Mouse (Mus musculus): ENCODE measurements at regions not wholly inside any gene's neighbourhood (a gene's known extent, or its start where the extent isn't known, plus 50 kb on each side); places are given as distances from the start of the nearest gene placed in this dataset.
"Not testable (repeated sequence)": the region's sequence is repeated elsewhere in the genome, so short reads cannot be mapped to it uniquely, and the experiment has no call there.

DNA sequence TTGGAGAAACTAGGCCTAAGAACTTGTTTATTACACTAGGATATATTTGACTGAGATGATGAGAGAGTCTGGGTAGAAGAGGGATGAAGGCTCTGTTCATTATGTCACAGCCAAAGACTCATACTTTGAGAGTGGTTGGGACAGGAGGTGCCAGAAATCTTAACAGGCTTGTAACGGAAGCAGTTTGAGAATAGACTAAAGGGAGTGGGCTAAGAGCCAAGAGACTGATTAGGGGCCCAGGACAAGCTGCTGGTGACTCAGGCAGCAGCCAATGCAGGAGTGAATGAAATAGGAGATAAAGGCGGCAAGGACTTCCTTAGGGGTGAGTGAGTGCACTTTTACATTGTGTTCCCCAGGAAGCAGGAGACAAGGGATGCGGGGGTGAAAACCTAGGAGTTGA is 127.2 kb upstream of the Dpp6 start:
- Histone ChIP-seq H3K27me3 (replicated peaks; ENCODE audit: control insufficient read depth, insufficient read depth, low read length) (no peaks in the 10 kb centered on the region), H3K4me3 (ENCODE audit: low read length) (no peak overlapping the region), H3K4me2 (ENCODE audit: low read depth, low read length) (no peak overlapping the region), H3K27ac (ENCODE audit: low read length) (no peak overlapping the region), H3K9ac (ENCODE audit: low read depth, low read length) (no peak overlapping the region), H3K4me1 (ENCODE audit: control insufficient read depth, insufficient read depth, low read length) (no peaks in the 10 kb centered on the region), H3K9me3 (ENCODE audit: control insufficient read depth, low read length) (no peaks in the 10 kb centered on the region), H3K36me3 (ENCODE audit: control insufficient read depth, insufficient read depth, low read length) (no peaks in the 10 kb centered on the region)
- 73% methylated on average over 3 of the region's 3 CpGs for WGBS
- ATAC-seq: no peak

DNA sequence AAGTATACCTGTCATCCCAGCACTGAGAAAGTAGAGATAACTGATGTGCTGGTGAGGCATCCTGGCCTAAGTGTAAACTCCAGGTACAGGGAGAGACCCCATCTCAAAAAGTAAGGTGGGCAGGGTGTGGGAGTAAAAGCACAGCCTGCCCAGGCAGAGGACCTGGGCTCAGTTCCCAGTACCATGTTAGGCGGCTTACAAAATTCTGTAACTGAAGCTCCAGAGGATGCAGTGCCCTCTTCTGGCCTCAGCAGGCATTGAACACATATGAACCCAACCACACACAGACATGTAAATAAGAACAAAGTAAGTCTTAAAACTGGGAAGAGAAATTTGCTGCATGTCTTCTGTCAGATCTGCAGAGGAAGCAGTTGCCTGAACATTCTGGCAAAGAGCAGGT is 125.9 kb upstream of the Dpp6 start:
- Histone ChIP-seq H3K36me3 (ENCODE audit: control insufficient read depth, insufficient read depth, low read length) (no peaks in the 10 kb centered on the region), H3K9me3 (ENCODE audit: control insufficient read depth, low read length) (no peaks in the 10 kb centered on the region), H3K4me1 (ENCODE audit: control insufficient read depth, insufficient read depth, low read length) (no peaks in the 10 kb centered on the region), H3K4me2 (ENCODE audit: low read depth, low read length) (no peak overlapping the region), H3K4me3 (ENCODE audit: low read length) (no peak overlapping the region), H3K27me3 (replicated peaks; ENCODE audit: control insufficient read depth, insufficient read depth, low read length) (no peaks in the 10 kb centered on the region), H3K9ac (ENCODE audit: low read depth, low read length) (no peak overlapping the region), H3K27ac (ENCODE audit: low read length) (no peak overlapping the region)
- 89% methylated on average over 1 of the region's 1 CpGs for WGBS
- ATAC-seq: no peak

DNA sequence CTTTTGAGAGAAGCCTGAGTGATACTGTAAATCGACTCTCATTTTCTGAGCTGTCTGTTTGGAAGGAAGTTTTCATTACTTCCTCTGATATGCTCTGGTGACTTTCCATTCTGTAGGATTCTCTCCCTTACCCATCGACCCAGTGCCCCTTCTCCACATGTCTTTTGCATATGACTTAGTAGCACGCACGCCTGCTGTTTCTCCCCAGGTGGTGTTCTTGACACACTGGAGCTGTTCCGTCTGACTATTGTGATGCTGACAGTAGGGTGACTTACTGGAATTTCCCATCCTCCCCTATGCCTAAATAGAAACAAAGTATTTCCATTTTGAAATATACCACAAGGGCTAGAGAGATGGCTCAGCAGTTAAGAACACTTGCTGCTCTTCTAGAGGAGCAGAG is 125.0 kb upstream of the Dpp6 start:
- Histone ChIP-seq H3K9ac (ENCODE audit: low read depth, low read length) (no peak overlapping the region), H3K27me3 (replicated peaks; ENCODE audit: control insufficient read depth, insufficient read depth, low read length) (no peaks in the 10 kb centered on the region), H3K4me1 (ENCODE audit: control insufficient read depth, insufficient read depth, low read length) (no peaks in the 10 kb centered on the region), H3K27ac (ENCODE audit: low read length) (no peak overlapping the region), H3K9me3 (ENCODE audit: control insufficient read depth, low read length) (no peaks in the 10 kb centered on the region), H3K4me2 (ENCODE audit: low read depth, low read length) (no peak overlapping the region), H3K36me3 (ENCODE audit: control insufficient read depth, insufficient read depth, low read length) (no peaks in the 10 kb centered on the region), H3K4me3 (ENCODE audit: low read length) (no peak overlapping the region)
- 44% methylated on average over 5 of the region's 5 CpGs for WGBS
- no peak for ATAC-seq

DNA sequence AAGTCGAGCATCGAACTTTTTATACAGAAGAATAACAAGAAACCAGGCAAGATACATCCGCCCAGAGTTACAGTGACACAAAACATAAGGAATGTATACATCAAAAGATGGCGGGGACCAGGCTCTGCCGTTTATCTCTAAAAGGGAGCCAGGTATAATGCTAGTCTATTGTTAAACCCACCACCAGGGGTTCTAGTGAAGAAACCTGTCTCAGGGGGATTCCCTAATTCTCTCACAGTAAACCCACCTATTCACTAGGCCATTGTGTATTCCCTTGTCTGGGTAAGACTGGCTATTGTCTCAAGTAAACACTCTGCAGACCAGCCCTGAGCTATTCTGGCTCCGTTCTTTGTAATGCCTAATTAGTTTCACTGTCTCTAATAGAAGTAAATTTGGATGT is 113.4 kb upstream of the Dpp6 start:
- not testable (repeated sequence) for ATAC-seq; H3K4me2 ChIP-seq (ENCODE audit: low read depth, low read length); H3K36me3 ChIP-seq (ENCODE audit: control insufficient read depth, insufficient read depth, low read length); H3K27me3 ChIP-seq (replicated peaks; ENCODE audit: control insufficient read depth, insufficient read depth, low read length); H3K27ac ChIP-seq (ENCODE audit: low read length); H3K4me3 ChIP-seq (ENCODE audit: low read length); H3K4me1 ChIP-seq (ENCODE audit: control insufficient read depth, insufficient read depth, low read length); H3K9me3 ChIP-seq (ENCODE audit: control insufficient read depth, low read length); H3K9ac ChIP-seq (ENCODE audit: low read depth, low read length)
- WGBS: 76% methylated on average over 6 of the region's 6 CpGs

DNA sequence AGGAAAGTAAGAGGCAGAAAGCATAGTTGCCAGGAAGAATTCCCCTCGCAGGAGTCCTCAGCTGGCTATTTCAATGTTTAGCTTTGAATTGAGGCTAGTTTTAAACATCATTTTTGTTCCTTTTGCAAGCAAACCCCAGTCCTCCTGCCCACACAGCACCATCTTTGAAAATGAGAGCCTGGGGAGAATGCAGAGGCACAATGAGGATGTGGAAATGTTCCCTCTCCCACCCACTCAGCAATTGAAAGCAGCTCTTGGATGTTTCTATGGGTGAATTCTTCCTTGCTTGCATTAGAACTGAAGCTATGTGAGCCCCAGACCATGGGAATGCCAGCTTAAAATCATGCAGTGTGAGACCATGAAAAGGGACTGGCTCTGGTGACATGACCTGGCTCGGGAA is 109.3 kb upstream of the Dpp6 start:
- WGBS: 78% methylated on average over 2 of the region's 2 CpGs

DNA sequence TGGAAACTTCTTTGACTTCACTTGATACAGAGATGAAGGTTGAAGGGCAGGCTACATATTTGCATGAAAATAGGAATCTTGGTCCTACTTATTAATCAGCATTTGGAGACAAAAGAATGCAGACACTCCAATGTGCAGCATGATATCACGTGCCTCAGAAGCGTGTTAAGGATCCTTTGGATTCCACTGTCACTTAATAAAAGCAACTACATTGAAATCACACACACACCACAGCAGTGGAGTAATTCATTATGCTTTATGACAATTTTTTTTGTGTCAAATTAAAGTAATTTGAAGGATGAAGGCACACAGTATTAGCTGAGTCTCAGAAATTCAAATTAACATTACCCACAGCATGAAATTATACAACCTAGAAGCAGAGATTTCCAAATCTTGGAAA is 92.5 kb upstream of the Dpp6 start:
- H3K4me3 ChIP-seq (ENCODE audit: low read length): no peak overlapping the region
- no peak overlapping the region for H3K4me2 ChIP-seq (ENCODE audit: low read depth, low read length)
- no peaks in the 10 kb centered on the region for H3K36me3 ChIP-seq (ENCODE audit: control insufficient read depth, insufficient read depth, low read length)
- no peaks in the 10 kb centered on the region for H3K4me1 ChIP-seq (ENCODE audit: control insufficient read depth, insufficient read depth, low read length)
- H3K9me3 ChIP-seq (ENCODE audit: control insufficient read depth, low read length): no peaks in the 10 kb centered on the region
- no peaks in the 10 kb centered on the region for H3K27me3 ChIP-seq (replicated peaks; ENCODE audit: control insufficient read depth, insufficient read depth, low read length)
- 86% methylated on average over 2 of the region's 2 CpGs for WGBS
- ATAC-seq: no peak
- no peak overlapping the region for H3K27ac ChIP-seq (ENCODE audit: low read length)
- H3K9ac ChIP-seq (ENCODE audit: low read depth, low read length): no peak overlapping the region

More for the DNA sequence above, 109.3 kb upstream of the Dpp6 start:
- Histone ChIP-seq H3K9ac (ENCODE audit: low read depth, low read length) (no peak overlapping the region), H3K4me3 (ENCODE audit: low read length) (no peak overlapping the region), H3K36me3 (ENCODE audit: control insufficient read depth, insufficient read depth, low read length) (no peaks in the 10 kb centered on the region), H3K27ac (ENCODE audit: low read length) (no peak overlapping the region), H3K4me1 (ENCODE audit: control insufficient read depth, insufficient read depth, low read length) (no peaks in the 10 kb centered on the region), H3K9me3 (ENCODE audit: control insufficient read depth, low read length) (no peaks in the 10 kb centered on the region), H3K27me3 (replicated peaks; ENCODE audit: control insufficient read depth, insufficient read depth, low read length) (no peaks in the 10 kb centered on the region), H3K4me2 (ENCODE audit: low read depth, low read length) (no peak overlapping the region)
- no peak for ATAC-seq

DNA sequence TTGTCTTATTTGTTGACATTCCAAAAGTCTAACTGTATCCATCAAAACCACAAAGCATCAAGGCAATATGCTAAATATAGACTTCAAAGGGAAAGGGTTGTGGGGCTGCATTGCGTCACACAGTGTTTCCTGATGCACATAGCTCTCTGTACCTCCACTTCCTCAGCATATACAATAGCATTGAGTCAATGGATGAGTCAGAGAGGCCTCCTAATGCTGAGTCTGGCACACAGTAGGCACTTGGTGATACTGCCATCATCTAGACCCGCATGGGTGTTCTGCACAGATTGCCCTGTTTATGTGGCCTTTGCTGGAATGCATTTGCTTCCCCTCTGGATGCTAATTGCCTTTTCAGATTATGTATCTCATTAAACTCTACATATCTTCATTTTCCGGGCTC is 91.0 kb upstream of the Dpp6 start:
- Histone ChIP-seq H3K4me1 (ENCODE audit: control insufficient read depth, insufficient read depth, low read length) (no peaks in the 10 kb centered on the region), H3K4me3 (ENCODE audit: low read length) (no peak overlapping the region), H3K9me3 (ENCODE audit: control insufficient read depth, low read length) (no peaks in the 10 kb centered on the region), H3K9ac (ENCODE audit: low read depth, low read length) (no peak overlapping the region), H3K27ac (ENCODE audit: low read length) (no peak overlapping the region), H3K36me3 (ENCODE audit: control insufficient read depth, insufficient read depth, low read length) (no peaks in the 10 kb centered on the region), H3K4me2 (ENCODE audit: low read depth, low read length) (no peak overlapping the region), H3K27me3 (replicated peaks; ENCODE audit: control insufficient read depth, insufficient read depth, low read length) (no peaks in the 10 kb centered on the region)
- ATAC-seq: no peak
- 73% methylated on average over 3 of the region's 3 CpGs for WGBS

DNA sequence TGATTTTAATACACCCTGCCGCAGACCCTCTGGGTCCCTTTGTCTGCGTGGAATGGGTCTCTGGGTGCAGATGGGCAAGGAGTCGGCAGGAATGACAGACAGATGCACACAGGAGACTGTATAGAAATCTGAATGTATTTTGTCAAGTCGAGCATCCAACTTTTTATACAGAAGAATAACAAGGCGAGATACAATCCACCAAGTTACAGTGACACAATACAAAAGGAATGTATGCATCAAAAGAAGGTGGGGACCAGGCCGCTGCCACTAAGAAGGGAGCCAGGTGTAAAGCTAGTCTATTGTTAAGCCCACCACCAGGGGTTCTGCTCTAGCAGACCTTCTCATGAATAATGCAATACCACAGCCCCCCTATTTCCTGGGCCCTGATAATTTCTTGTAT is 65.8 kb upstream of the Dpp6 start:
- H3K9me3 ChIP-seq (ENCODE audit: control insufficient read depth, low read length); H3K9ac ChIP-seq (ENCODE audit: low read depth, low read length); H3K4me2 ChIP-seq (ENCODE audit: low read depth, low read length); H3K36me3 ChIP-seq (ENCODE audit: control insufficient read depth, insufficient read depth, low read length); H3K4me1 ChIP-seq (ENCODE audit: control insufficient read depth, insufficient read depth, low read length); H3K27ac ChIP-seq (ENCODE audit: low read length); ATAC-seq; H3K27me3 ChIP-seq (replicated peaks; ENCODE audit: control insufficient read depth, insufficient read depth, low read length); H3K4me3 ChIP-seq (ENCODE audit: low read length): not testable (repeated sequence)
- 88% methylated on average over 6 of the region's 6 CpGs for WGBS

DNA sequence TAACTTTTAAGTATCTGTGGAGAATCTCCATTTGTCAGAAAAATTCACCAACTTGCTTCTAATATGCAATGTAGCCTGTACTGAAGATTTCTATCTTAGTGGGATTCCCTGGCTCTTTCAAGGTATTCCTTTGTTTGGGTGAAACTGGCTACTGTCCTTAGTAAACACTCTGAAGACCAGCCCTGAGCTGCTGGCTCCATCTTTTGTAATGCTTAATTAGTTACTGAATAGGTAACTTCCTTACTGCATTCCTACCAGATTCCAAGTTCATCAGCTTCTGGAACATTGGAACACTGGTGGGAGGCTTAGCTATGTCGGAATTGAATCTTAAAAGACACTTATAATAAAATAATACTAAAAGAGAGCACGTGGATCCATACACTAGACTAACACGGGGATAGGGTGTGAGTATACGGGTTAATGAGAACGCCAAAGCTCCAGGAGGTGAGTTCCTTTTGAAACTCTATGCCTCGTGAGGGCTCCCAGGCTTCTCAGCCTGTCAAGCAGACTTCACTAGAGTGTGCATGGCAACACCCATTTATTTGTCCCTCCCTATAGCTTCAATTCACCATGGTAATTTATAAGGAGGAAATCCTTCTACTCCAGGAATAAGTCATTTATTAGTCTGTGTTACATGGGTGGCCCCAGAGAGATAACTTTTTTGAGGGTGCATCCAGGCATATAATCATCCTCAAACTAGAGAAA is 65.2 kb upstream of the Dpp6 start:
- not testable (repeated sequence) for H3K9me3 ChIP-seq (ENCODE audit: control insufficient read depth, low read length); ATAC-seq; H3K27ac ChIP-seq (ENCODE audit: low read length); H3K4me1 ChIP-seq (ENCODE audit: control insufficient read depth, insufficient read depth, low read length); H3K9ac ChIP-seq (ENCODE audit: low read depth, low read length); H3K36me3 ChIP-seq (ENCODE audit: control insufficient read depth, insufficient read depth, low read length); H3K4me2 ChIP-seq (ENCODE audit: low read depth, low read length); H3K27me3 ChIP-seq (replicated peaks; ENCODE audit: control insufficient read depth, insufficient read depth, low read length); H3K4me3 ChIP-seq (ENCODE audit: low read length)
- 82% methylated on average over 6 of the region's 6 CpGs for WGBS

DNA sequence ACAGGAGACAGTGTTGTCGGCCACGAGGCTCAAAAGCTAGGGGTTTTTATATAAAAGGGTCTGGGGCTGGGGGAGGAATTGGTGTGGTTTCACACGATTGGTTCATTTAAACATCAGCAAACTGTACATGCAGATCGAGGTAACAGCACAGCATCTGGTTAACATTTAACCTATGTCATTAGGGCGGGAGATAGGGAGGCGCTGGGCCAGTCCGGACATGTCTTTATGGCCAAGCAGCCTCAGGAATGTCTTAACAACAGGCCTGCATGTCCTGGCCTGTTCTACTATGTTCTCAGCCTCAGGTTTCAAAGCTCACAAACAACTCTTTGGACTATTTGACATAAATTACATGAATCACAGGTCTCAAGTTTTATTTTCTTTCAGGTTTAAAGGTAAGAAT is 62.9 kb upstream of the Dpp6 start:
- not testable (repeated sequence) for H3K27me3 ChIP-seq (replicated peaks; ENCODE audit: control insufficient read depth, insufficient read depth, low read length); H3K36me3 ChIP-seq (ENCODE audit: control insufficient read depth, insufficient read depth, low read length); H3K4me1 ChIP-seq (ENCODE audit: control insufficient read depth, insufficient read depth, low read length); H3K27ac ChIP-seq (ENCODE audit: low read length); H3K9ac ChIP-seq (ENCODE audit: low read depth, low read length); H3K4me3 ChIP-seq (ENCODE audit: low read length); H3K9me3 ChIP-seq (ENCODE audit: control insufficient read depth, low read length); H3K4me2 ChIP-seq (ENCODE audit: low read depth, low read length)
- ATAC-seq: 0 out of 2 replicates have a peak, but pooled peaks have one; percentile 46
- WGBS: 55% methylated on average over 7 of the region's 7 CpGs

Data from intestine, embryonic 16.5 days (tissue).